Mouse (Mus musculus) neutrophil, adult 59 days (primary cell): ENCODE measurements around the gene Syde1. TPM values are rescaled to one million over a fixed set of nuclear protein-coding genes. Genes with fewer than 3 reads are reported as not detected.

ENCODE experiments used
- total RNA-seq, 2 experiments: library from RNA; stranded (reverse); gene quantifications; 1 replicate in 1 of 2; 2 replicates in 1 of 2; pipeline ENCODE4 v1.2.4; 2023

The Syde1 gene
- total RNA-seq: under 1 TPM in 1 of 2 experiments, not detected in 1; 0.11 TPM

GRCm38 (mm10) chr10:78591406-78592328 is at the start of gene Syde1:
TSS of gene Syde1 (minus strand) at chr10:78591964.

GRCm38 (mm10) chr10:78617974-78618373 is 26.2 kb upstream of the Syde1 start, which contains the start of gene Olfr1357:
TSS of gene Olfr1357 (minus strand) at chr10:78618074.

GRCm38 (mm10) chr10:78574250-78575104 is 17.3 kb downstream of the Syde1 start, which contains the start of gene Ilvbl:
TSS of gene Ilvbl (plus strand) at chr10:78574346.

Other genes with a start within 250 kb of the Syde1 start
- gene Agpat3, start 239.5 kb downstream of the Syde1 start, total RNA-seq: 1 to 10 TPM; 3.5 to 5.2 TPM
- 100 to 1,000 TPM; 119 to 120 TPM for gene Rrp1, start 178.9 kb downstream of the Syde1 start, total RNA-seq
- 100 to 1,000 TPM in 1 of 2 experiments, 10 to 100 TPM in 1; 92.4 to 103 TPM for gene Cstb, start 166.3 kb downstream of the Syde1 start, total RNA-seq
- 10 to 100 TPM; 11.6 to 17.9 TPM for gene Pdxk, start 127.0 kb downstream of the Syde1 start, total RNA-seq
- gene Olfr1358, start 74.5 kb downstream of the Syde1 start, total RNA-seq: not detected
- 10 to 100 TPM; 19.2 to 20.7 TPM for gene Ilvbl, start 17.6 kb downstream of the Syde1 start, total RNA-seq
- not detected for gene Olfr1357, start 26.1 kb upstream of the Syde1 start, total RNA-seq
- gene Casp14, start 126.3 kb upstream of the Syde1 start, total RNA-seq: not detected
- gene Ccdc105, start 161.1 kb upstream of the Syde1 start, total RNA-seq: not detected
- gene Slc1a6, start 188.5 kb upstream of the Syde1 start, total RNA-seq: not detected